Mouse (Mus musculus) liver, embryonic 14.5 days (tissue): ENCODE measurements around the gene Capzb. TPM values are rescaled to one million over a fixed set of nuclear protein-coding genes. Genes with fewer than 3 reads are reported as not detected.

Experiments
- ATAC-seq: fragments of 200-750 bp; cut with Nextera tagmentation; 2 replicates; pipeline ENCODE4 v1.8.0; 2017; ENCODE audit warnings: moderate number of reproducible peaks, mild to moderate bottlenecking, moderate library complexity; ENCODE audit not compliant: insufficient read depth
- DNase-seq, 3 experiments: peaks; one replicate each; pipeline ENCODE4 v3.0.0-alpha.2; 2012 to 2013; ENCODE audit warnings: low read depth in 3 of 3, low spot score in 3 of 3
- H3K27ac ChIP-seq: fragments of 300-500 bp; sonication (generic); 2 replicates; pipeline ENCODE4 v1.5.1; 2014; ENCODE audit warnings: moderate library complexity, mild to moderate bottlenecking, control low read depth, inconsistent platforms
- H3K27me3 ChIP-seq: fragments of 300-500 bp; sonication (generic); 2 replicates; pipeline ENCODE4 v1.6.1; 2014; ENCODE audit warnings: mild to moderate bottlenecking, low read length, moderate library complexity; ENCODE audit not compliant: control insufficient read depth, insufficient read depth
- H3K36me3 ChIP-seq: fragments of 300-500 bp; sonication (generic); replicated peaks from 2 replicates; pipeline ENCODE4 v1.6.1; 2014; ENCODE audit warnings: low read depth; ENCODE audit not compliant: control insufficient read depth, insufficient read depth
- H3K4me1 ChIP-seq, 2 experiments: fragments of 200-500 bp in 1 of 2; fragments of 300-500 bp in 1 of 2; sonication (generic) in 1 of 2; replicated peaks; 2 replicates each; pipeline ENCODE4 v1.6.1; 2012 to 2014; ENCODE audit warnings: antibody characterized with exemption in 1 of 2, inconsistent platforms in 1 of 2, low read length in 1 of 2; ENCODE audit not compliant: control insufficient read depth in 2 of 2, insufficient read depth in 2 of 2
- H3K4me2 ChIP-seq: fragments of 300-500 bp; sonication (generic); 2 replicates; pipeline ENCODE4 v1.6.1; 2014; ENCODE audit warnings: low read depth, mild to moderate bottlenecking, control low read depth, moderate library complexity
- H3K4me3 ChIP-seq, 2 experiments: fragments of 200-500 bp in 1 of 2; fragments of 300-500 bp in 1 of 2; sonication (generic) in 1 of 2; 2 replicates each; pipeline ENCODE4 v1.5.1; 2012 to 2014; ENCODE audit warnings: low read depth in 2 of 2, low read length in 2 of 2, mild to moderate bottlenecking in 2 of 2, control low read depth in 1 of 2, inconsistent platforms in 1 of 2, moderate library complexity in 1 of 2; ENCODE audit not compliant: insufficient read depth in 1 of 2
- H3K9ac ChIP-seq: fragments of 300-500 bp; sonication (generic); replicated peaks from 2 replicates; pipeline ENCODE4 v1.6.1; 2014; ENCODE audit warnings: mild to moderate bottlenecking, control low read depth, moderate library complexity
- H3K9me3 ChIP-seq: fragments of 300-500 bp; sonication (generic); 2 replicates; pipeline ENCODE4 v1.6.1; 2016; ENCODE audit warnings: low read length, mixed read lengths; ENCODE audit not compliant: control insufficient read depth
- CTCF ChIP-seq: IDR thresholded peaks from 2 replicates; pipeline ENCODE4 v1.5.1; 2016; ENCODE audit warnings: antibody characterized with exemption, low read depth, control low read depth
- EP300 ChIP-seq: IDR thresholded peaks from 2 replicates; pipeline ENCODE4 v1.6.1; 2016; ENCODE audit warnings: antibody characterized with exemption, low read depth
- WGBS: fragments of 180-500 bp; shearing (Covaris S2); extraction: QIAGEN DNeasy Blood & Tissue Kit; methylation state at CpG from one replicate; pipeline ENCODE4 v1.1.7; 2014; ENCODE audit not compliant: insufficient replicate concordance; 5-methylcytosine and 5-hydroxymethylcytosine counted together
- polyA plus RNA-seq, 2 experiments: library from polyadenylated mRNA; depleted of rRNA in 1 of 2; stranded (reverse) in 1 of 2; unstranded in 1 of 2; fragments of >200 nt; fragmentation: Nextera tagmentation in 1 of 2; extraction: Ambion mirVana in 1 of 2; gene quantifications; 2 replicates each; pipeline versions ENCODE4 v1.2.1 to v1.2.3; 2012 to 2014

Gene Capzb
- polyA plus RNA-seq, 2 experiments: 63.0 to 110 TPM

GRCm38 (mm10) chr4:139252051-139252760, 59.5 kb downstream of the Capzb start:
- DNase-seq (peak; percentile 20 to 33 (median 27)), ATAC-seq (peak; percentile 54; the same call in 1 of the 2 replicates)
- 58% methylated on average over 22 of the region's 22 CpGs for WGBS
- no peaks in the 10 kb centered on the region for H3K9me3 ChIP-seq
- TF ChIP-seq CTCF (peak; percentile 87), EP300 (no peak)
- H3K9ac ChIP-seq: no peak overlapping the region
- no peaks in the 10 kb centered on the region; the same call in 1 of the 2 replicates for H3K36me3 ChIP-seq
- no peak overlapping the region for H3K4me2 ChIP-seq
- H3K27me3 ChIP-seq: no peaks in the 10 kb centered on the region
- no peak overlapping the region for H3K4me3 ChIP-seq
- no peak overlapping the region for H3K27ac ChIP-seq
- H3K4me1 ChIP-seq: peaks cover 3 to 20% of the 10 kb centered on the region in 2 experiments; a peak in 3 of 4 replicates

- H3K9me3 ChIP-seq: no peaks in the 10 kb centered on the region
- H3K4me3 ChIP-seq: no peak overlapping the region
- H3K36me3 ChIP-seq: peaks cover 4% of the 10 kb centered on the region
- no peak overlapping the region for H3K4me2 ChIP-seq
- no peaks in the 10 kb centered on the region for H3K27me3 ChIP-seq
- TF ChIP-seq EP300 (no peak), CTCF (no peak)
- no peak overlapping the region for H3K9ac ChIP-seq
- ATAC-seq (no peak), DNase-seq (no peak)
- H3K27ac ChIP-seq: no peak overlapping the region
- H3K4me1 ChIP-seq: peaks cover 3 to 20% of the 10 kb centered on the region in 2 experiments; a peak in 3 of 4 replicates
- WGBS: 82% methylated on average over 9 of the region's 9 CpGs
Measured at GRCm38 (mm10) chr4:139253206-139253605, 60.5 kb downstream of the Capzb start.

GRCm38 (mm10) chr4:139256146-139256545, 63.4 kb downstream of the Capzb start:
- no peaks in the 10 kb centered on the region for H3K9me3 ChIP-seq
- no peak overlapping the region for H3K27ac ChIP-seq
- ATAC-seq (no peak), DNase-seq (no peak)
- H3K27me3 ChIP-seq: no peaks in the 10 kb centered on the region
- no peak overlapping the region for H3K9ac ChIP-seq
- H3K4me2 ChIP-seq: no peak overlapping the region
- no peak for TF ChIP-seq EP300
- H3K4me1 ChIP-seq: peaks cover 2 to 7% of the 10 kb centered on the region in 2 experiments; a peak in 3 of 4 replicates
- no peak overlapping the region for H3K4me3 ChIP-seq
- peaks cover 5% of the 10 kb centered on the region for H3K36me3 ChIP-seq
- 73% methylated on average over 4 of the region's 4 CpGs for WGBS

GRCm38 (mm10) chr4:139256708-139257107, 64.0 kb downstream of the Capzb start:
- Histone ChIP-seq H3K4me3 (no peak overlapping the region), H3K27me3 (no peaks in the 10 kb centered on the region), H3K4me1 (peaks cover 0 to 2% of the 10 kb centered on the region in 2 experiments; a peak in 2 of 4 replicates), H3K9me3 (no peaks in the 10 kb centered on the region), H3K4me2 (no peak overlapping the region), H3K36me3 (peaks cover 8% of the 10 kb centered on the region), H3K27ac (no peak overlapping the region), H3K9ac (no peak overlapping the region)
- ATAC-seq (no peak), DNase-seq (no peak)
- 78% methylated on average over 8 of the region's 8 CpGs for WGBS
- TF ChIP-seq EP300 (no peak), CTCF (no peak)

- DNase-seq (no peak), ATAC-seq (no peak)
- WGBS: 54% methylated on average over 6 of the region's 6 CpGs
- no peak overlapping the region for H3K4me3 ChIP-seq
- TF ChIP-seq CTCF: no peak
- TF ChIP-seq EP300: no peak
- no peaks in the 10 kb centered on the region for H3K9me3 ChIP-seq
- H3K27me3 ChIP-seq: no peaks in the 10 kb centered on the region
- no peak overlapping the region for H3K9ac ChIP-seq
- H3K27ac ChIP-seq: no peak overlapping the region
- H3K4me1 ChIP-seq: no peaks in the 10 kb centered on the region
- peaks cover 12% of the 10 kb centered on the region for H3K36me3 ChIP-seq
- no peak overlapping the region for H3K4me2 ChIP-seq
Measured at GRCm38 (mm10) chr4:139258621-139259301, 66.1 kb downstream of the Capzb start.
